Mouse (Mus musculus) megakaryocyte, embryonic 14.5 days (primary cell): ENCODE results near the gene Metrnl.

Experiments used
- FLI1 ChIP-seq: IDR thresholded peaks from 2 replicates; pipeline ENCODE4 v1.6.1; 2012; ENCODE audit warnings: low read length, inconsistent platforms, mixed read lengths
- GATA1 ChIP-seq: IDR thresholded peaks from 3 replicates; pipeline ENCODE4 v1.6.1; 2012; ENCODE audit warnings: mixed read lengths, low read length, inconsistent platforms, borderline replicate concordance

DNA sequence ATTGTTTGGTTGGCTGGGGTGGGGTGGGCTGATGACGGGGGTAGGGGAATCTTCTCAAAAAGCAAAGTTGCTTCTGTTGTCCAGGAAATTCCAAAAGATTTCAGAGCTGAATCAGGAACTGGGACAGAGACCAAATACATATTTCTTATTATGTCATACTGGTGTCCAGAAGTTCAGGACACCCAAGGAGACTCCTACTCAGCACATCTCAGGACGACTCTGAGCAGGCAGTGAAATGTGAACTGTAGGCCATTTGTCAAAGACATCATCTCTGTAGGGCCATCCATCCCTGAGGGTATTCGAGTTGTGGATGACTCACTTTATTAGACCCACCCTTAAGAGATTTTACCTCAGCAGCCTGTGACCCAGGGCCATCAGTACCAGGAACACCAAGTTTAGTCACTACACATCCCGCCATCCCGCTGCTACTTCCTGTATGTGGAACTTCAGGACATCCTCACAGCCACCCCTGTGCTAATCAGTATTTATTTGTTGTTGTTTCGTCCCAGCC lies 15.8 kb upstream of the Metrnl start:
- TF ChIP-seq GATA1: no peak
- TF ChIP-seq FLI1: no peak
